Mouse (Mus musculus): ENCODE data around the gene Tfr2.

The Tfr2 gene

GRCm38 (mm10) chr5:137583670-137584169 lies 14.1 kb downstream of the Tfr2 start:
- no peak for DNase-seq (ENCODE audit: low read depth, low spot score)

- DNase-seq (ENCODE audit: low read depth, low spot score), result peak; percentile 75
These were observed 15.3 kb downstream of the Tfr2 start for GRCm38 (mm10) chr5:137584976-137585375.

GRCm38 (mm10) chr5:137590507-137590906 lies 20.9 kb downstream of the Tfr2 start:
- peak; percentile 42 for DNase-seq (ENCODE audit: low read depth, low spot score)

- no peak for DNase-seq (ENCODE audit: low read depth, low spot score)
These were observed 26.3 kb downstream of the Tfr2 start for GRCm38 (mm10) chr5:137595921-137596320.

- no peak for DNase-seq (ENCODE audit: low read depth, low spot score)
These were observed 27.1 kb downstream of the Tfr2 start for GRCm38 (mm10) chr5:137596601-137597261.

- DNase-seq (ENCODE audit: low read depth, low spot score), result no peak
These were observed 28.0 kb downstream of the Tfr2 start for GRCm38 (mm10) chr5:137597625-137598024.

GRCm38 (mm10) chr5:137598100-137598826 lies 28.6 kb downstream of the Tfr2 start:
- no peak for DNase-seq (ENCODE audit: low read depth, low spot score)

- no peak for DNase-seq (ENCODE audit: low read depth, low spot score)
These were observed 30.0 kb downstream of the Tfr2 start for GRCm38 (mm10) chr5:137599600-137599999.

GRCm38 (mm10) chr5:137600281-137600618 lies 30.6 kb downstream of the Tfr2 start:
- DNase-seq (ENCODE audit: low read depth, low spot score), result no peak

GRCm38 (mm10) chr5:137600619-137601364 lies 31.2 kb downstream of the Tfr2 start, which contains the start of gene Mospd3:
Mospd3 (minus strand) TSS chr5:137601058.
- DNase-seq (ENCODE audit: low read depth, low spot score), result peak; percentile 100

GRCm38 (mm10) chr5:137601365-137601729 lies 31.7 kb downstream of the Tfr2 start:
- DNase-seq (ENCODE audit: low read depth, low spot score), result no peak

- DNase-seq (ENCODE audit: low read depth, low spot score), result no peak
These were observed 38.4 kb downstream of the Tfr2 start for GRCm38 (mm10) chr5:137607860-137608653.

- DNase-seq (ENCODE audit: low read depth, low spot score), result no peak
These were observed 39.1 kb downstream of the Tfr2 start for GRCm38 (mm10) chr5:137608654-137609190.

- DNase-seq (ENCODE audit: low read depth, low spot score), result no peak
These were observed 39.7 kb downstream of the Tfr2 start for GRCm38 (mm10) chr5:137609292-137609691.

GRCm38 (mm10) chr5:137610056-137610455 lies 40.4 kb downstream of the Tfr2 start:
- DNase-seq (ENCODE audit: low read depth, low spot score), result peak; percentile 56

- DNase-seq (ENCODE audit: low read depth, low spot score), result peak; percentile 98
These were observed 41.1 kb downstream of the Tfr2 start for GRCm38 (mm10) chr5:137610548-137611244.

- DNase-seq (ENCODE audit: low read depth, low spot score), result peak; percentile 96
These were observed 41.6 kb downstream of the Tfr2 start for GRCm38 (mm10) chr5:137611245-137611602.

GRCm38 (mm10) chr5:137613076-137613475 lies 43.4 kb downstream of the Tfr2 start:
- DNase-seq (ENCODE audit: low read depth, low spot score), result no peak

GRCm38 (mm10) chr5:137613550-137613949 lies 43.9 kb downstream of the Tfr2 start, which contains the start of gene Pcolce:
Pcolce (minus strand) TSS chr5:137613784.
- peak; percentile 98 for DNase-seq (ENCODE audit: low read depth, low spot score)

GRCm38 (mm10) chr5:137614921-137615320 lies 45.3 kb downstream of the Tfr2 start:
- peak; percentile 50 for DNase-seq (ENCODE audit: low read depth, low spot score)

GRCm38 (mm10) chr5:137615347-137615746 lies 45.7 kb downstream of the Tfr2 start:
- peak; percentile 33 for DNase-seq (ENCODE audit: low read depth, low spot score)
